Mouse (Mus musculus) forebrain, embryonic 11.5 days (tissue): ENCODE results near the gene Dnttip2. TPM values are rescaled to one million over a fixed set of nuclear protein-coding genes. Genes with fewer than 3 reads are reported as not detected.
"Not testable (repeated sequence)": the region's sequence is repeated elsewhere in the genome, so short reads cannot be mapped to it uniquely, and the experiment has no call there.

ENCODE experiments used
- ATAC-seq: fragments of 200-750 bp; cut with Nextera tagmentation; replicated peaks from 2 replicates; pipeline ENCODE4 v1.8.0; 2017; ENCODE audit warnings: moderate TSS enrichment; ENCODE audit not compliant: low FRiP score
- DNase-seq: peaks from one replicate; pipeline ENCODE4 v3.0.0-alpha.2; 2017; ENCODE audit warnings: low spot score
- H3K27ac ChIP-seq: fragments of 300-500 bp; sonication (generic); 2 replicates; pipeline ENCODE4 v1.5.1; 2014; ENCODE audit warnings: low read depth, low read length
- H3K27me3 ChIP-seq: fragments of 300-500 bp; sonication (generic); 2 replicates; pipeline ENCODE4 v1.6.1; 2014; ENCODE audit warnings: mild to moderate bottlenecking, low read length, mixed read lengths; ENCODE audit not compliant: control insufficient read depth, insufficient read depth
- H3K36me3 ChIP-seq: fragments of 300-500 bp; sonication (generic); 2 replicates; pipeline ENCODE4 v1.6.1; 2014; ENCODE audit warnings: mild to moderate bottlenecking, low read length, moderate library complexity, mixed read lengths; ENCODE audit not compliant: control insufficient read depth, insufficient read depth
- H3K4me1 ChIP-seq: fragments of 300-500 bp; sonication (generic); replicated peaks from 2 replicates; pipeline ENCODE4 v1.6.1; 2014; ENCODE audit warnings: low read length, mixed read lengths; ENCODE audit not compliant: control insufficient read depth, insufficient read depth
- H3K4me2 ChIP-seq: fragments of 300-500 bp; sonication (generic); 2 replicates; pipeline ENCODE4 v1.6.1; 2014; ENCODE audit warnings: low read depth, mild to moderate bottlenecking, low read length, moderate library complexity, mixed read lengths; ENCODE audit not compliant: severe bottlenecking
- H3K4me3 ChIP-seq: fragments of 300-500 bp; sonication (generic); 2 replicates; pipeline ENCODE4 v1.5.1; 2014; ENCODE audit warnings: low read depth, low read length
- H3K9ac ChIP-seq: fragments of 300-500 bp; sonication (generic); 2 replicates; pipeline ENCODE4 v1.6.1; 2014; ENCODE audit warnings: low read length
- H3K9me3 ChIP-seq: fragments of 300-500 bp; sonication (generic); 2 replicates; pipeline ENCODE4 v1.6.1; 2016; ENCODE audit warnings: low read length, mixed read lengths; ENCODE audit not compliant: control insufficient read depth
- WGBS: fragments of 180-500 bp; shearing (Covaris S2); extraction: QIAGEN DNeasy Blood & Tissue Kit; methylation state at CpG from one replicate; pipeline ENCODE4 v1.1.7; 2014; 5-methylcytosine and 5-hydroxymethylcytosine counted together
- polyA plus RNA-seq: library from polyadenylated mRNA; unstranded; fragments of >200 nt; fragmentation: Nextera tagmentation; extraction: Ambion mirVana; gene quantifications from 2 replicates; pipeline ENCODE4 v1.2.1, GENCODE M21; 2014

Dnttip2 gene
- polyA plus RNA-seq, 1 experiment from 2014 or later: 92.3 TPM

DNA sequence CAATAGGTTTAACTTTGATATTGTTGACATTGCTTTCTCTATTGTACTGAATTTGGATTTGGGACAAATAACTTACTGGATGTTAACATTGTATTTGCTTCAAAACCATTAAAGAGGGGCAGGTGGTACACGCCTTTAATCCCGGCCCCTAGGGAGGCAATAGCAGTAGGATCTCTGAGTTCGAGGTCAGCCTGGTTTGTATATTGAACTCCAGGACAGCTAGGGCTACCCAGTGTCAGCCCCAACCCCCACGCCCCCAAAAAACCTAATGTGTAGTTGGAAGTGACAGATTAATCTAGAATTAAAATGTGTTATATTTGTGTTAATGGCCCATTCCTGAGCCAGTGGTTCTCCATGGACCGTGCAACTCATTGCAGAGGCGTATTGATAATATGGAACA is 27.8 kb upstream of the Dnttip2 start:
- Histone ChIP-seq H3K4me1 (no peaks in the 10 kb centered on the region; the same call in 1 of the 2 replicates), H3K27me3 (no peaks in the 10 kb centered on the region), H3K9me3 (no peaks in the 10 kb centered on the region), H3K36me3 (no peaks in the 10 kb centered on the region), H3K4me3 (peak overlapping the region; percentile 89), H3K9ac (peak overlapping the region; percentile 83), H3K4me2 (peak overlapping the region; percentile 73), H3K27ac (no peak overlapping the region)
- WGBS: 30% methylated on average over 6 of the region's 6 CpGs
- no peak for DNase-seq
- ATAC-seq: no peak

DNA sequence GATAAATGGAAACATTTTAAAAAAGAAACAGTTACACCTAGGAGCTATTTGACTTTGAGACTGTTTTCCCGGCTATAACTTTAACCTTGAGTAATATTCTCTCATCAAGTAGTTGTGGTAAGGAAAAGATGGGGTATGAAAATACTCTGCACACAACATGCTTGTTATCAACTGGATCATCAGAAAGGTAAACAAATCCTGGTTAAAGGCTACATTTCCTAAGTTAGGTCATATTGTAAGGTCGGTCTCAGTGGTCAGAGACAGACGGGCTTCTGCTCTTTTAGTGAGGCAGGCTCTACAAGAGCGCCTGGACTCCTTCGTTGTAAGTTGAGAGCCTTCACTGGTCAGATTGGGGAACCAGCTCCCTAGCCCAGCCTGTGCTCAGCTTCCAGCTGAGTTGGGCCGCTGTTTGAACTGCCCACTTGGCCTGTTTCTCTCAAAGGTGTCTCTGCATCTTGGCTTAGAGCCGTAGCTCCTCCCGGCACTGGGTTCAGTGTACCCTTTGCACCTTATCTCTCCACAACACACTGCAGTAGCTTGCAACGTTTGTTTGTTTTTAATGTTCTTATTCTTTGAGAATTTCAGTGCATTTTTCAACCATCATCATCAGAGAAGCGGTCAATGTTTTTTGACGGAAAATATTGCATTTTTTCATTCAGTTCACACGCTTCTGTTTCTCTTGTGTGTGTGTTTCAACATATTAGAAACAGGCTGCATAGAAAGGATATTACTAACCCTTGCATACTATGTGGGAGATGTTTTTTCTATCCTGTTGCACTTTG is 27.0 kb upstream of the Dnttip2 start:
- WGBS: 66% methylated on average over 12 of the region's 12 CpGs
- Histone ChIP-seq H3K9ac (no peak overlapping the region), H3K4me3 (peak overlapping the region; percentile 89; the same call in 1 of the 2 replicates)

DNA sequence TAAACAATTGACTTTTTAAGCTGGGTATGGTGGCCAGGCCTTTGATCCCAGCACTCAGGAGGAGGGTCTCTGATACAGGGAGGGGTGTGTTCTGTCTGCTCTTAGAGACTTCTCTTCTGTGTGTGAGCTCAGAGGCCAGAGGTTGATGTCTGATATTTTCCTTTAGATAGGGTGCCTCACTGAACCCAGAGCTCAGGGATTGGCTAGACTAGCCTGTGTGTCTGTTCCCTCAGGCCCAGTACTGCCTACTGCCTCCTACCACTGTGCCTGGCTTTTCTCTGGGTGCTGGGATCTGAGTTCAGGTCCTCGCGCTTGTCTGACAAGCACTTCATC is 26.5 kb upstream of the Dnttip2 start:
- Histone ChIP-seq H3K27ac (no peak overlapping the region), H3K4me2 (no peak overlapping the region), H3K9ac (no peak overlapping the region), H3K4me3 (no peak overlapping the region), H3K4me1 (no peaks in the 10 kb centered on the region; the same call in 1 of the 2 replicates), H3K27me3 (no peaks in the 10 kb centered on the region), H3K36me3 (no peaks in the 10 kb centered on the region), H3K9me3 (no peaks in the 10 kb centered on the region)
- ATAC-seq (no peak), DNase-seq (no peak)
- 92% methylated on average over 2 of the region's 2 CpGs for WGBS

More for the DNA sequence above, 27.0 kb upstream of the Dnttip2 start:
- Histone ChIP-seq H3K36me3 (no peaks in the 10 kb centered on the region), H3K27ac (no peak overlapping the region), H3K4me2 (no peak overlapping the region), H3K27me3 (no peaks in the 10 kb centered on the region), H3K9me3 (no peaks in the 10 kb centered on the region), H3K4me1 (no peaks in the 10 kb centered on the region; the same call in 1 of the 2 replicates)
- ATAC-seq (no peak), DNase-seq (no peak)

DNA sequence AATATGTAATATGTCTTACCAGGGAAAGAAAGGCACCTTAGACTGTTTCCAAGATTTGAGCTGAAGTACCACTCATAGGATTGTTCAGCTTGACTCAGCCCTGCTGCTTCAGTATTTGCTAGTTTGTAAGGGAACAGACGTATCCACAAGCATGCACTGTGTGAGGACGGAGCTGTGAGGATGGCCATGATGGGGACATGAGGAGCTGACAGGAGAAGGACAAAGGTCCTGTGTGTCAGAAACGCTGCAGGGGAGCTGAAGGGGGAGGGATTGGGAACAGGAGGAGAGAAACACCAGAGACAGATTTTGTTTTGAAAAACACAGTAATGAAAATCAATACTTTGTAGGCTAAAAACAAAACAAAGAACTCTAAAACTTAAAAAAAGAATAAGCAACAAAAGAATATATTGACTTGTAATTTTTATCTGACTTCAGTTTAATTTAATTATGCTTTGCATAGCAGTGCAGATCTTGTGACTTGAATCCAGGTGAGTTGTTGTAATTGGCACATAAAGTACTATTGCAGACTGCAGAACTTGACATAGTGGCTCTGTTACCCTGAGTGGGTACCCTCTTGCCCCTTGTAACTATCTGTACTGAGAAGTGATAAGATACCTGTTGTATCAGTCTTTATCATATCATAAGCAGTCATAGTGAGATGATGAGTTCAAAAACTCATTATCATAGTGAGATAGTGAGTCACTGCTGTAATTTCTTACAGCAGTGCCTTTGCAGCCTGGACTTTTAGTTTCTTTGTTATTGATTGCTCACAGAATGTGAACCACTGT is 21.5 kb upstream of the Dnttip2 start:
- no peak overlapping the region for H3K9ac ChIP-seq
- no peak for ATAC-seq
- DNase-seq: no peak
- WGBS: 50% methylated on average over 3 of the region's 3 CpGs
- no peaks in the 10 kb centered on the region for H3K4me1 ChIP-seq
- H3K27ac ChIP-seq: no peak overlapping the region
- no peak overlapping the region for H3K4me3 ChIP-seq
- no peaks in the 10 kb centered on the region for H3K36me3 ChIP-seq
- no peak overlapping the region for H3K4me2 ChIP-seq
- no peaks in the 10 kb centered on the region for H3K27me3 ChIP-seq
- H3K9me3 ChIP-seq: no peaks in the 10 kb centered on the region

DNA sequence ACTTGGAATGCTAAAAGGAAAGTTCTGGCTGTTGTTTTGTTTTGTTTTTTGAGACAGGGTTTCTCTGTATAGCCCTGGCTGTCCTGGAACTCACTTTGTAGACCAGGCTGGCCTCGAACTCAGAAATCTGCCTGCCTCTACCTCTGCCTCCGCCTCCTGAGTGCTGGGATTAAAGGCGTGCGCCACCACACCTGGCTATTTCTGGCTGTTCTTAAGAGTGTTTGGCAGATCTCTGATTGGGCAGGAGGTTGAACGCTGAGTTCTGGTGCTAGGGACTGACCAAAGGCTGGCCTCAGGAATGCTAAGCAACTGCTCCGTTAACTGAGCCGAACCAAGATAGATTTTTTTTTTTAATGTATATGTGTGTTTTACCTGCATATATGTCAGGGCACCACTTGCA is 20.1 kb upstream of the Dnttip2 start:
- WGBS: 87% methylated on average over 7 of the region's 7 CpGs
- DNase-seq: not testable (repeated sequence)

DNA sequence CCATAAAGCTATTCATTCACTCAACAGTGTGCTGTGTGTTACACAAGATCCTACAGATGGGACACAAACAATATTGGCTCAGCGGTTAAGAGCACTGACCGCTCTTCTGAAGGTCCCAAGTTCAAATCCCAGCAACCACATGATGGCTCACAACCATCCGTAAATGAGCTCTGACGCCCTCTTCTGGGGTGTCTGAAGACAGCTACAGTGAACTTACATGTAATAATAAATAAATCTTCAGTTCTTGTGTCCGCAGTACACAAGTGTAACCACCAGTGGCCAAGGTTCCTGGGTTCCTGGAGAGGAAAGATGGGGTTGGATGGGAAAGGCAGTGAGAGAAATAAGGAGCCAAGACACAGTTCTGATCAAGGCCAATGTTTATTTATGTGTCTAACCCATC is 4.2 kb upstream of the Dnttip2 start:
- DNase-seq (no peak), ATAC-seq (no peak)
- Histone ChIP-seq H3K4me2 (no peak overlapping the region), H3K4me3 (no peak overlapping the region), H3K9me3 (no peaks in the 10 kb centered on the region), H3K27me3 (no peaks in the 10 kb centered on the region), H3K9ac (no peak overlapping the region), H3K4me1 (peaks cover under 1% of the 10 kb centered on the region; the same call in 1 of the 2 replicates), H3K27ac (no peak overlapping the region), H3K36me3 (no peaks in the 10 kb centered on the region)
- 77% methylated on average over 5 of the region's 5 CpGs for WGBS

More for the DNA sequence above, 20.1 kb upstream of the Dnttip2 start:
- not testable (repeated sequence) for H3K9ac ChIP-seq, H3K4me3 ChIP-seq, H3K36me3 ChIP-seq, ATAC-seq, H3K27ac ChIP-seq, H3K4me1 ChIP-seq, H3K9me3 ChIP-seq, H3K27me3 ChIP-seq, H3K4me2 ChIP-seq

DNA sequence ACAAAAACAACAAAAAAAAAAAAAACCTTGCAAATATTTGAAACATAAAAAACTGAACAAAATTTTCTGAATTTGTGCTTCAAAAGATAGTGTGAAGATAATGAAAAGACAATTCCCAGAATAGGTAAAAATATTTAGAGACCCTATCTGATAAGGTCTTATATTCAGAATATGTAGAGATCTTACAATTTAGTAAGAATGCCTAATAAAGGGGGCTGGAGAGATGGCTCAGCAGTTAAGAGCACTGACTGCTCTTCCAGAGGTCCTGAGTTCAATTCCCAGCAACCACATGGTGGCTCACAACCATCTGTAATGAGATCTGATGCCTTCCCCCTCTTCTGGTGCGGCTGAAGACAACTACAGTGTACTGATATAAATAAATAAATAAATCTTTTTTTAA is 1.6 kb upstream of the Dnttip2 start:
- H3K27me3 ChIP-seq, H3K36me3 ChIP-seq, H3K27ac ChIP-seq, H3K9ac ChIP-seq, DNase-seq, H3K9me3 ChIP-seq, ATAC-seq, H3K4me2 ChIP-seq, H3K4me3 ChIP-seq: not testable (repeated sequence)
- H3K4me1 ChIP-seq: peaks cover 14% of the 10 kb centered on the region; the same call in 1 of the 2 replicates
- WGBS: 73% methylated on average over 1 of the region's 1 CpGs

DNA sequence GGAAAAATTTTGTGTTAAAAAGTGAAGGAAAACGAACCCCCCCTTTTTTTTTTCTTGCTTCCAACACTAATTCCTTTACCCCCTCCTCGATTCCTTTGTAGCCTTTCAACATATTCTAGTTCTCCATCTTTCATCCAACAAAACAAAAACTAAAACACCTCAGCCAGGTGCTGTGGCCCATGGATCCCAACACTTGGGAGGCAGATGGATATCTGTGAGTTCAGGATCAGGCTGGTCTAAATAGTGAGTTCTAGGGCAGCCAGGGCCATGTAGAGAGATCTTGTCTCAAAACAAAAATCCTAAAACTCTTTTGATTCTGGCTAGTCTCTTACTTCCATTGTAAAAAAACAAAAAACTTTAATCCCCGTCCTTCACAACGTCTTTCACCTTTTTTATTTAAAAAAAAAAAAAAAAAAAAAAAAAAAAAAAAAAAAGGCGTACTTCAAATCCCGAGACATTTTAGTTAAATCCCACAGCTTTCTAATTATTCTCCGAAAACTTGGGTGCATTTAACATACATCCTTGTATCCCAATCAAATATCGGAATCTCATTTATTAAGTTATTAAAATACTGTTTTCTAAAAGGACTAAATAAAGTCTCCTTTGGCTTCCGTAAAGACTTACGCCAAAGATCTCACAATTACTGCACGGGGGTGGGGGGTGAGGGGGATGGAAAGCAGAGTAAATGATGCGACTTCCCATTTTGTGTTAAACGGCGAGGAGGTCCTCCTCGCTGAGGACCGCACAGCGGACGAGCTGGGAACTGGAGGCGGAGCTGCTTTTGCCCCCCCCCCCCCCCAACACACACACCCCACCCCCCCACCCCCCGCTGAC is 564 bp upstream of the Dnttip2 start:
- DNase-seq (no peak), ATAC-seq (peak; percentile 93; the same call in 1 of the 2 replicates)
- H3K27me3 ChIP-seq: no peaks in the 10 kb centered on the region
- H3K4me3 ChIP-seq: peak overlapping the region; percentile 88
- H3K9me3 ChIP-seq: no peaks in the 10 kb centered on the region
- H3K27ac ChIP-seq: no peak overlapping the region
- H3K36me3 ChIP-seq: peaks cover 2% of the 10 kb centered on the region; the same call in 1 of the 2 replicates
- no peak overlapping the region; the same call in 1 of the 2 replicates for H3K9ac ChIP-seq
- H3K4me2 ChIP-seq: peak overlapping the region; percentile 40; the same call in 1 of the 2 replicates
- WGBS: 10% methylated on average over 18 of the region's 20 CpGs
- peaks cover 19% of the 10 kb centered on the region for H3K4me1 ChIP-seq
